Mouse (Mus musculus) testis, adult 2 months (tissue): ENCODE results near the gene Syngr2. TPM values are rescaled to one million over a fixed set of nuclear protein-coding genes. Genes with fewer than 3 reads are reported as not detected.

Experiments
- H3K27ac ChIP-seq: fragments of 200-500 bp; 2 replicates; pipeline ENCODE4 v1.5.1; 2012; ENCODE audit warnings: low read depth, low read length; ENCODE audit not compliant: control insufficient read depth, insufficient read depth
- H3K27me3 ChIP-seq: fragments of 200-500 bp; 2 replicates; pipeline ENCODE4 v1.6.1; 2012; ENCODE audit warnings: mild to moderate bottlenecking, low read length, moderate library complexity; ENCODE audit not compliant: control insufficient read depth, insufficient read depth
- H3K36me3 ChIP-seq: fragments of 200-500 bp; 2 replicates; pipeline ENCODE4 v1.6.1; 2012; ENCODE audit warnings: mild to moderate bottlenecking, low read length; ENCODE audit not compliant: control insufficient read depth, insufficient read depth
- H3K4me1 ChIP-seq: fragments of 200-500 bp; 2 replicates; pipeline ENCODE4 v1.6.1; 2012; ENCODE audit warnings: low read length; ENCODE audit not compliant: control insufficient read depth, insufficient read depth
- H3K4me3 ChIP-seq: fragments of 200-500 bp; 2 replicates; pipeline ENCODE4 v1.5.1; 2012; ENCODE audit warnings: low read depth, mild to moderate bottlenecking, low read length, moderate library complexity, mixed read lengths; ENCODE audit not compliant: control insufficient read depth
- CTCF ChIP-seq: fragments of 200-500 bp; IDR thresholded peaks from 2 replicates; pipeline ENCODE4 v1.5.1; 2012; ENCODE audit warnings: low read depth, mild to moderate bottlenecking, inconsistent platforms, low read length, moderate library complexity; ENCODE audit not compliant: control insufficient read depth, insufficient read depth, insufficient replicate concordance
- POLR2A ChIP-seq: fragments of 200-500 bp; IDR thresholded peaks from 2 replicates; pipeline ENCODE4 v1.6.1; 2012; ENCODE audit warnings: low read depth, mild to moderate bottlenecking, inconsistent platforms, low read length, moderate library complexity; ENCODE audit not compliant: control insufficient read depth
- polyA plus RNA-seq: library from polyadenylated mRNA; depleted of rRNA; stranded (reverse); fragments of >200 nt; gene quantifications from 2 replicates; pipeline ENCODE4 v1.2.3, GENCODE M21; 2012

Gene Syngr2
- polyA plus RNA-seq, 1 experiment: 32.5 TPM

DNA sequence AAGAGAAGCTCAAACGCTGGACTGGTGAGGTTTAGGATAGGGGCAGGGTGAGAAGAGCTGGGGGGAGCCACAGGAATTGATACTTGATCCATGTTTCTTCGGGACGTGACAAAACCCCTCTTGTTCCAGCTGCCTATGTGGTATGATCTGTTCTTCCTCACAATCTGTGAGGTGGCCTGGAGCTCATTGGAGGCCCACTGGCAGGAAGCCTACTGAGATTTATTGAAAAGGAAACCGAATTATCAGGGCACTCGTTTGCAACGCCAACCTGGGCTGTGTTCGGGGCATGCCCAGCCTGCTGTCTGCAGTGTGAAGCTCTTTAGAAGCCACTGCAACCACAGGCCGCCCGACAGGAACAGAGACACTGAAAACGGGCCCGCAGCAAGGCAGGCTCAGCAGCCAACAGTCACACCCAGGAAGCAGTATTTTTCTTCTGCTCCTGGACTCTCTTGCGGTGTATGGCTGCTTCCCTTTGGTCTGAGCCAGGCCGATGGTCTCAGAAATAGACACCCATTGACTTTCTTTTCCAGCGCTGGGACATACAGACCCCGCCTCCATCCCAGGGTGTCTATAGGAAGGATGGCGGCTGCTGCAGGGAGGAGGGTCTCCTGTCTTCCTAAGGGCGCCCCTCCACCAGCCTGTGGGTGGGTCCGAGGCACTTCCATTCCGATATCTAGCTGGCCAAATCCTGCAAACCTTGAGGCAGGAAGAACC lies 39.0 kb downstream of the Syngr2 start:
- no peaks in the 10 kb centered on the region for H3K27me3 ChIP-seq
- peaks cover 14% of the 10 kb centered on the region for H3K4me1 ChIP-seq
- peak overlapping the region; percentile 99 for H3K4me3 ChIP-seq
- peak overlapping the region; percentile 88 for H3K27ac ChIP-seq
- peaks cover 2% of the 10 kb centered on the region for H3K36me3 ChIP-seq
- TF ChIP-seq POLR2A: no peak
- TF ChIP-seq CTCF: no peak

DNA sequence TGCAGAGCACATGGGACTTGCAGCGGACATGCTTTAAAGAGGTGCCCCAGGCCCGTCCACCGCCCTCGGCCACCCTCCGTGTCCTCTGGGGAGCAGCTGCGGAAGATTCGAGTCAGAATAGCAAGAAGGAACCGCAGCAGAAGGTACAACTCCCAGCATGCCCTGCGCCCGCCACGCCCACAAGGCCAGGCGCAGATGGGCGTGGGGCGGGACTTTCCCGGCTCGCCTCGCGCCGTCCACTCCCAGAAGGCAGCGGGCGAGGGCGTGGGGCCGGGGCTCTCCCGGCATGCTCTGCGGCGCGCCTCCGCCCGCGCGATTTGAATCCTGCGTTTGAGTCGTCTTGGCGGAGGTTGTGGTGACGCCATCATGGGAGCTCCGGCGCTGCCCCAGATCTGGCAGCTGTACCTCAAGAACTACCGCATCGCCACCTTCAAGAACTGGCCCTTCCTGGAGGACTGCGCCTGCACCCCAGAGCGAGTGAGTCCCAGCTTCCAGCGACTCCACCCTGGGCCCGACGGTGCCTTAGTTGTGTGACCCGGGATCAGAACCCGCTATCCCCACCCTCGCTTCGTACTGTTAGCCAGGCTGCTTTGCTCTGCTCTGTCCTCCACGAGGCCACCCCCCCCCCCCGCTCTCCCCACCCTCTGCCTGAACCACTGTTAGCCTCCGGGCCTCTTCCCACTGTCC lies 39.7 kb downstream of the Syngr2 start, which contains the start of gene Birc5:
Gene Birc5 (plus strand): TSS at position 267 of the 687 bp plus-strand sequence.
- peak within 1 kb of the TSS; percentile 99 for H3K4me3 ChIP-seq
- H3K4me1 ChIP-seq: peaks cover 14% of the 10 kb centered on the region
- peak; percentile 92 for TF ChIP-seq POLR2A
- no peak for TF ChIP-seq CTCF
- H3K27ac ChIP-seq: peak within 1 kb of the TSS; percentile 92
- H3K27me3 ChIP-seq: no peaks in the 10 kb centered on the region
- peaks cover 5% of the 10 kb centered on the region for H3K36me3 ChIP-seq

DNA sequence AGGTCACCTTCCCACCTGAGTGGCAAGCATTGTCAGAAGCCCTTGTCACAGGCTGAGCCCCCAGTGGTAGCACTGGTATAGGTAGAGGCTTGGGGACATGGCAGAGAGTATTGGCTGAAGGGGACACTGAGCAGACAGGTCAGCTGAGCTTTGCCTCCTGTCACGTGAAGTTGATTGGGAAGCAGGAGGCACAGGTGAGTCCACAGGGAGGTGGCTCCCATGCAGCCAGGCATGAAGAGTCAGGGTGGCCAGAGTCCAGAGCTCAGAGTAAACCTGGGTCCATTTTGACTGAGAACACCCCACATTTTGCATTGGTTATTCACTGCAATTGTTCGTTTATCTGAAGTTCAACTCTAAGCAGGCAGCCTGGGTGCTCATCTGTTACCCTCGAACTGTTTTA lies 43.4 kb downstream of the Syngr2 start:
- H3K36me3 ChIP-seq: peaks cover 6% of the 10 kb centered on the region

DNA sequence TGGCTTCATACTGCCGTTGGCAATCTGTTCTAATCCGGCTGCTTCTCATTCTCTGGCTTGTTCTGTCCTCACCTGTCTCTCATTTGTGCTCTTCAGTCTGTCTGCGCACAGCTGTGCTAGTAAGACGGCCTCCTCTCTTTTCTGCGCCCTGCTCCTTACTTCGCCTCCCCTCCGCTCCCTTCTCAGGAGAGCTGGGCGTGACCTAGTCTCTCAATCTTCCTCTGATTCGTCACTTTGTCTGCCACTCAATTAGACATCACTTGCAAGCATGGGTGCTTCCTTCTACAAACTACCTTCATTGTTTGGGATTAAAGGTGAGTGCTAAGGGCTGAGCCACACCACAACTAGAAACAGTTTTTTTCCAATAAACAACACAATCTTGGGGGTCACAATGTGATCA lies 44.8 kb downstream of the Syngr2 start:
- H3K36me3 ChIP-seq: peaks cover 6% of the 10 kb centered on the region
- TF ChIP-seq CTCF: no peak
- no peak for TF ChIP-seq POLR2A
- H3K27ac ChIP-seq: no peak overlapping the region
- peaks cover 3% of the 10 kb centered on the region; the same call in 1 of the 2 replicates for H3K4me1 ChIP-seq
- H3K27me3 ChIP-seq: no peaks in the 10 kb centered on the region
- H3K4me3 ChIP-seq: no peak overlapping the region

More for the DNA sequence above, 43.4 kb downstream of the Syngr2 start:
- H3K4me3 ChIP-seq: no peak overlapping the region
- H3K4me1 ChIP-seq: peaks cover 12% of the 10 kb centered on the region
- no peaks in the 10 kb centered on the region for H3K27me3 ChIP-seq
- no peak overlapping the region for H3K27ac ChIP-seq
- TF ChIP-seq CTCF (no peak), POLR2A (no peak)

DNA sequence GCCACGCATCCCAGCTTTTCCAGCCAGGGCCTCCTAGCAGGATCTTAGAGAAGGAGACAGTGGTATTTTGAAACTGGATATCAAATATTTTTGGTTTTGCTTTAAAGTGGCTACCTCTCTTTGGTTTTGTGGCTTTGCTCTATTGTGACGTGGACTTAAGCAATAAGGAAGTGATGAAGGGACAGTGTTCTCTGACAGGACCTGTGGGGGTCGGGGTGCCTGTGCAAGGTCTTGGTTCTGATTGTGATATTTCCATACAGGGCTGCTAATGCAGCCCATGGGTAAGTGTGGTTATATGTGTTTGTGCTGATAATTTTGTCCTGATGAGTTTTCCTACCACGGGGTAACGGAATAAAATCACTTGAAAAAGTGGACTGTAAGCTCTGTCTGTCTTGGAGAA lies 45.9 kb downstream of the Syngr2 start:
- TF ChIP-seq CTCF (no peak), POLR2A (no peak)
- H3K36me3 ChIP-seq: peaks cover 6% of the 10 kb centered on the region
- no peak overlapping the region for H3K27ac ChIP-seq
- H3K4me3 ChIP-seq: no peak overlapping the region
- no peaks in the 10 kb centered on the region; the same call in 1 of the 2 replicates for H3K4me1 ChIP-seq
- H3K27me3 ChIP-seq: no peaks in the 10 kb centered on the region

DNA sequence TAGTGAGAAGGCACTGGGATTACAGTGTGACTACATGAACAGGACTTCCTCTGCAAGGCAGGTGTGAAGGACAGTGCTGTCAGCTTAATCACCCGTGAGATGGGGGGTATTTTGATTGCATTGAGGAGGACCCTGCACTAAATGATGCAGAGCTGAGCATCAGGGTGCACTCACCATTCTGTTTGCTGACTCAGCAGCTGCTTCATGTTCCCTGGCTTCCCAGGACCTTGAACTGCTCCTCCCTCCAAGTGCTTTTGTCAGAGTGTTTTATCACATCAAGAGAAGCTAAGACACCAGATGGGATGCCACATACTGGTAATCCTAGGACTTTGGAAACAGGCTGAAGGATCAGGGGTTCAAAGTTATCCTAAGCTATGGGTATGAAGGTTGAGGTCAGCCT lies 46.5 kb downstream of the Syngr2 start:
- no peak for TF ChIP-seq POLR2A
- no peak for TF ChIP-seq CTCF
- Histone ChIP-seq H3K27ac (no peak overlapping the region), H3K4me1 (no peaks in the 10 kb centered on the region), H3K27me3 (no peaks in the 10 kb centered on the region), H3K4me3 (no peak overlapping the region), H3K36me3 (peaks cover 6% of the 10 kb centered on the region)

DNA sequence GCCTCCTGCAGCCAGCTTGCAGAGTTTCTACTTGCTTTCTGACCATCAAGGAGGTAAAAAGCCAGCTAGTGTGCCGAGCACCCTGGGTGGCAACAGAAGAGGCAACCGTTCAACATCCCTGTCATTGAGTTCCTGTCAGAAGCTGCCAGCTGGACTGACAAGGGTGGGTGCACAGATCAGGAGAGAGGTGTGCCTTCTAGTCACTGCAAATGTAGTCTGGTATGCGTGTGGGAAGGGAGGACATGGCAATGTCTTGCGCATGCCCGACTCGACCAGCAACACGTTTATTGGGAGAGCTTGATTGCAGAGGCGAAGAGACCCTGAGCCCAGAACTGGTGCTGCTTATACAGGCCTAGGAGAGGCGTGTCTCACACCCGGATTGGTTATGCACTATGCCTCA lies 48.0 kb downstream of the Syngr2 start:
- H3K36me3 ChIP-seq: peaks cover 6% of the 10 kb centered on the region
- H3K4me1 ChIP-seq: no peaks in the 10 kb centered on the region
- H3K27me3 ChIP-seq: no peaks in the 10 kb centered on the region
- no peak overlapping the region for H3K4me3 ChIP-seq
- no peak for TF ChIP-seq POLR2A
- no peak for TF ChIP-seq CTCF
- no peak overlapping the region for H3K27ac ChIP-seq
